Mouse (Mus musculus) heart, embryonic 13.5 days (tissue): ENCODE data around the gene Ttc39d. TPM values are rescaled to one million over a fixed set of nuclear protein-coding genes. Genes with fewer than 3 reads are reported as not detected.

Experiments used
- ATAC-seq: fragments of 200-750 bp; cut with Nextera tagmentation; 2 replicates; pipeline ENCODE4 v1.8.0; 2017; ENCODE audit warnings: moderate TSS enrichment; ENCODE audit not compliant: insufficient number of reproducible peaks, low FRiP score, low TSS enrichment; ENCODE audit errors: extremely low read depth
- H3K27ac ChIP-seq: fragments of 300-500 bp; sonication (generic); replicated peaks from 2 replicates; pipeline ENCODE4 v1.5.1; 2015; ENCODE audit warnings: moderate library complexity, mild to moderate bottlenecking, inconsistent platforms
- H3K27me3 ChIP-seq: fragments of 300-500 bp; sonication (generic); replicated peaks from 2 replicates; pipeline ENCODE4 v1.6.1; 2015; ENCODE audit warnings: mild to moderate bottlenecking, inconsistent platforms
- H3K36me3 ChIP-seq: fragments of 300-500 bp; sonication (generic); 2 replicates; pipeline ENCODE4 v1.6.1; 2015; ENCODE audit warnings: mild to moderate bottlenecking, inconsistent platforms
- H3K4me1 ChIP-seq: fragments of 300-500 bp; sonication (generic); 2 replicates; pipeline ENCODE4 v1.6.1; 2015; ENCODE audit warnings: inconsistent platforms
- H3K4me2 ChIP-seq: fragments of 300-500 bp; sonication (generic); 2 replicates; pipeline ENCODE4 v1.6.1; 2015; ENCODE audit warnings: inconsistent platforms, mild to moderate bottlenecking, moderate library complexity
- H3K4me3 ChIP-seq: fragments of 300-500 bp; sonication (generic); 2 replicates; pipeline ENCODE4 v1.5.1; 2015; ENCODE audit warnings: moderate library complexity, mild to moderate bottlenecking, inconsistent platforms
- H3K9ac ChIP-seq: fragments of 300-500 bp; sonication (generic); 2 replicates; pipeline ENCODE4 v1.6.1; 2015; ENCODE audit warnings: inconsistent platforms, mild to moderate bottlenecking, moderate library complexity
- H3K9me3 ChIP-seq: fragments of 300-500 bp; sonication (generic); 2 replicates; pipeline ENCODE4 v1.6.1; 2016; ENCODE audit warnings: inconsistent platforms
- WGBS: fragments of 180-500 bp; shearing (Covaris S2); methylation state at CpG from one replicate; pipeline ENCODE4 v1.1.7; 2015; ENCODE audit warnings: mixed read lengths; 5-methylcytosine and 5-hydroxymethylcytosine counted together
- polyA plus RNA-seq: library from polyadenylated mRNA; unstranded; fragments of >200 nt; fragmentation: Nextera tagmentation; extraction: Ambion mirVana; gene quantifications from 2 replicates; pipeline ENCODE4 v1.2.1, GENCODE M21; 2015

Ttc39d gene
- polyA plus RNA-seq, 1 experiment from 2014 or later: 0.05 TPM

DNA sequence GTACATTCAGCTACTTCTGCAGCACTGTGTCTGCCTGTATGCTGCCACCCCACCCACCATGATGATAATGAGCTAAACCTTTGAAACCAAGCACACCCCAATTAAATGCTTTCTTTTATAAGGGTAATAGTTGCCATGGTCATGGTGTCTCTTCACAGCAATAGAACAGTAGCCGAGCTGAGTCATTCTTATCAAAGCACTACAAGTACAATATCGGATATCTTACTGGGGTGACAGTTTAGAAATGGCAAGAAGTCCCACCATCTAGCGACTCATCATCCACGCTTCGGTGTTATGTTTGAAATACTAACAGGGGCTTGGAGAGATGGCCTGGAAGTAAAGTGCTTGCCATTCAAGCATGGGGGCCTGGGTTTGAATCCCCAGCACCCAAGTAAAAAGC lies 26.6 kb downstream of the Ttc39d start:
- H3K4me3 ChIP-seq: no peak overlapping the region
- peaks cover 29% of the 10 kb centered on the region for H3K36me3 ChIP-seq
- no peak overlapping the region for H3K27ac ChIP-seq
- no peaks in the 10 kb centered on the region for H3K4me1 ChIP-seq
- WGBS: 92% methylated on average over 5 of the region's 5 CpGs
- H3K9me3 ChIP-seq: no peaks in the 10 kb centered on the region
- no peak for ATAC-seq
- H3K4me2 ChIP-seq: no peak overlapping the region
- H3K9ac ChIP-seq: no peak overlapping the region
- H3K27me3 ChIP-seq: no peaks in the 10 kb centered on the region

GRCm38 (mm10) chr17:80234376-80234775 lies 27.1 kb downstream of the Ttc39d start:
- H3K4me2 ChIP-seq: no peak overlapping the region
- H3K9ac ChIP-seq: no peak overlapping the region
- H3K4me3 ChIP-seq: no peak overlapping the region
- H3K27ac ChIP-seq: no peak overlapping the region
- H3K9me3 ChIP-seq: no peaks in the 10 kb centered on the region
- H3K4me1 ChIP-seq: no peaks in the 10 kb centered on the region
- no peaks in the 10 kb centered on the region for H3K27me3 ChIP-seq
- H3K36me3 ChIP-seq: peaks cover 30% of the 10 kb centered on the region
- WGBS: 79% methylated on average over 7 of the region's 7 CpGs
- no peak for ATAC-seq

GRCm38 (mm10) chr17:80235477-80235876 lies 28.2 kb downstream of the Ttc39d start:
- no peak for ATAC-seq
- H3K36me3 ChIP-seq: peaks cover 40% of the 10 kb centered on the region
- no peaks in the 10 kb centered on the region for H3K27me3 ChIP-seq
- no peak overlapping the region for H3K4me3 ChIP-seq
- H3K9ac ChIP-seq: no peak overlapping the region
- 78% methylated on average over 3 of the region's 3 CpGs for WGBS
- no peak overlapping the region for H3K27ac ChIP-seq
- no peaks in the 10 kb centered on the region for H3K9me3 ChIP-seq
- no peak overlapping the region for H3K4me2 ChIP-seq
- H3K4me1 ChIP-seq: no peaks in the 10 kb centered on the region

DNA sequence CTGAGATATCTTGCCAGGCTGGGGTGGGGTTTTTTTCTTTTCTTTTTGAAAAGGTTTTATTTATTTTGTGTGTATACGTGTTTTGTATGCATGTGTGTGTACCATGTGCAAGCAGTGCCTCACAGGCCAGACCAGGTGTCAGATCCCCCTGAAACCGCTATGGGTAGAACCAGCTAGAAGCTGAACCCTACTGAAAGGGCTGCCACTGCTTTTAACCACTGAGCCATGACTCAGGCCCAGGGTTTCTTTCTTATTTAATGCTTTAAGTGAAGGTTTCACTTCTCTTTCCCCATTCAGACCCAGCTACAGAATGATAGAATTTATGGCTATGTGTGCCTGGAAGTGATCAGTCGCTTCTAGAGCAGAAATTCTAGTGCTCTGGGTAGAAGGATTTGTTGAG lies 29.5 kb downstream of the Ttc39d start:
- WGBS: 89% methylated on average over 3 of the region's 3 CpGs

GRCm38 (mm10) chr17:80237475-80237874 lies 30.2 kb downstream of the Ttc39d start:
- no peak for ATAC-seq
- WGBS: 85% methylated on average over 5 of the region's 5 CpGs
- H3K27ac ChIP-seq: no peak overlapping the region
- H3K27me3 ChIP-seq: no peaks in the 10 kb centered on the region
- H3K4me2 ChIP-seq: no peak overlapping the region
- H3K9ac ChIP-seq: no peak overlapping the region
- peaks cover 58% of the 10 kb centered on the region for H3K36me3 ChIP-seq
- H3K4me1 ChIP-seq: no peaks in the 10 kb centered on the region
- H3K4me3 ChIP-seq: no peak overlapping the region
- no peaks in the 10 kb centered on the region for H3K9me3 ChIP-seq

More for the DNA sequence above, 29.5 kb downstream of the Ttc39d start:
- Histone ChIP-seq H3K9ac (no peak overlapping the region), H3K4me2 (no peak overlapping the region), H3K4me1 (no peaks in the 10 kb centered on the region), H3K4me3 (no peak overlapping the region), H3K27me3 (no peaks in the 10 kb centered on the region), H3K9me3 (no peaks in the 10 kb centered on the region), H3K27ac (no peak overlapping the region), H3K36me3 (peaks cover 51% of the 10 kb centered on the region)
- ATAC-seq: no peak

GRCm38 (mm10) chr17:80241594-80241993 lies 34.3 kb downstream of the Ttc39d start:
- Histone ChIP-seq H3K9ac (no peak overlapping the region), H3K4me1 (no peaks in the 10 kb centered on the region), H3K36me3 (peaks cover 95% of the 10 kb centered on the region), H3K27me3 (no peaks in the 10 kb centered on the region), H3K27ac (no peak overlapping the region), H3K4me2 (no peak overlapping the region), H3K9me3 (no peaks in the 10 kb centered on the region), H3K4me3 (no peak overlapping the region)
- no peak for ATAC-seq
- WGBS: 86% methylated on average over 9 of the region's 9 CpGs

GRCm38 (mm10) chr17:80243116-80243515 lies 35.9 kb downstream of the Ttc39d start:
- Histone ChIP-seq H3K27me3 (no peaks in the 10 kb centered on the region), H3K4me1 (no peaks in the 10 kb centered on the region), H3K4me2 (no peak overlapping the region), H3K27ac (no peak overlapping the region), H3K4me3 (no peak overlapping the region), H3K9ac (no peak overlapping the region), H3K36me3 (peaks cover 96% of the 10 kb centered on the region), H3K9me3 (no peaks in the 10 kb centered on the region)
- ATAC-seq: no peak
- WGBS: 68% methylated on average over 13 of the region's 13 CpGs

- H3K27ac ChIP-seq: peak overlapping the region; percentile 82
- no peaks in the 10 kb centered on the region for H3K9me3 ChIP-seq
- H3K4me3 ChIP-seq: no peak overlapping the region
- ATAC-seq: no peak
- 64% methylated on average over 13 of the region's 13 CpGs for WGBS
- H3K4me2 ChIP-seq: peak overlapping the region; percentile 0; the same call in 1 of the 2 replicates
- peak overlapping the region; percentile 51 for H3K9ac ChIP-seq
- no peaks in the 10 kb centered on the region for H3K27me3 ChIP-seq
- peaks cover 88% of the 10 kb centered on the region for H3K36me3 ChIP-seq
- peaks cover 36% of the 10 kb centered on the region for H3K4me1 ChIP-seq
Observed at GRCm38 (mm10) chr17:80252757-80253525, 45.7 kb downstream of the Ttc39d start.

- Histone ChIP-seq H3K27ac (peak overlapping the region; percentile 82), H3K27me3 (no peaks in the 10 kb centered on the region), H3K9ac (no peak overlapping the region), H3K4me3 (no peak overlapping the region), H3K4me1 (peaks cover 36% of the 10 kb centered on the region), H3K36me3 (peaks cover 88% of the 10 kb centered on the region), H3K9me3 (no peaks in the 10 kb centered on the region), H3K4me2 (peak overlapping the region; percentile 57; the same call in 1 of the 2 replicates)
- WGBS: 91% methylated on average over 5 of the region's 5 CpGs
- no peak for ATAC-seq
Observed at GRCm38 (mm10) chr17:80254421-80254820, 47.2 kb downstream of the Ttc39d start.

DNA sequence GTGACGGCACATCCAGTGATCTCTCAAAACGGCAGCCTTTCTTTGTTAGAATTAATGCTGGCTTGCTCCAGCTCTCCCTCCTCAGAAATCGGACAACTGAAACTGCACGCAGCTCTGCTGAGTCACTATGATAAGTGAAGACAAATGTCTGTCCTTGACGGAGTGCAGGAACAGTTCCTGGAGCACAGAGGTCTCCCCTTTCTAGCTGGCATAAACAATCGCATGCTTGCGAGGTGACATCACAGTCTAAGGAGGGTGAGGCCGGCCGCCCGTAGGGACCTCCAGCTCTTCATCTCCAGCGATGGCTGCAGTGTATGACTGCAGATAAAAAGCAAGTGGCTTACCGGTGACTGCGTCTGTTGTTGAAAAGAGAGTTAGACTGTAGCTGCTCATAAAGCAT lies 47.9 kb downstream of the Ttc39d start:
- Histone ChIP-seq H3K9ac (peak overlapping the region; percentile 48), H3K4me2 (peak overlapping the region; percentile 57), H3K27ac (peak overlapping the region; percentile 82), H3K4me1 (peaks cover 36% of the 10 kb centered on the region), H3K27me3 (no peaks in the 10 kb centered on the region), H3K9me3 (no peaks in the 10 kb centered on the region), H3K4me3 (peak overlapping the region; percentile 21), H3K36me3 (peaks cover 88% of the 10 kb centered on the region)
- 8% methylated on average over 13 of the region's 13 CpGs for WGBS
- ATAC-seq: peak; percentile 61; the same call in 1 of the 2 replicates

- no peak overlapping the region for H3K27ac ChIP-seq
- ATAC-seq: no peak
- H3K4me1 ChIP-seq: no peaks in the 10 kb centered on the region
- no peaks in the 10 kb centered on the region for H3K27me3 ChIP-seq
- no peak overlapping the region for H3K9ac ChIP-seq
- peaks cover 90% of the 10 kb centered on the region for H3K36me3 ChIP-seq
- no peak overlapping the region for H3K4me3 ChIP-seq
- H3K9me3 ChIP-seq: no peaks in the 10 kb centered on the region
- no peak overlapping the region for H3K4me2 ChIP-seq
- WGBS: 83% methylated on average over 4 of the region's 4 CpGs
Observed at GRCm38 (mm10) chr17:80267065-80267464, 59.8 kb downstream of the Ttc39d start.
